Mouse (Mus musculus) stomach, embryonic 16.5 days (tissue): ENCODE measurements around the gene Tesc. TPM values are rescaled to one million over a fixed set of nuclear protein-coding genes. Genes with fewer than 3 reads are reported as not detected.
A peak's percentile ranks its signal among the peaks of the same experiment; 100 is the strongest.

ENCODE experiments used
- ATAC-seq: fragments of 200-750 bp; cut with Nextera tagmentation; 2 replicates; pipeline ENCODE4 v1.8.0; 2017; ENCODE audit warnings: moderate number of reproducible peaks, moderate TSS enrichment; ENCODE audit not compliant: insufficient read depth, low FRiP score
- H3K27ac ChIP-seq: fragments of 300-500 bp; sonication (generic); 2 replicates; pipeline ENCODE4 v1.5.1; 2014; ENCODE audit warnings: low read length
- H3K27me3 ChIP-seq: fragments of 300-500 bp; sonication (generic); 2 replicates; pipeline ENCODE4 v1.6.1; 2014; ENCODE audit warnings: low read length, control low read depth, mixed read lengths; ENCODE audit not compliant: control insufficient read depth, insufficient read depth
- H3K36me3 ChIP-seq: fragments of 300-500 bp; sonication (generic); 2 replicates; pipeline ENCODE4 v1.6.1; 2014; ENCODE audit warnings: low read length; ENCODE audit not compliant: control insufficient read depth, insufficient read depth
- H3K4me1 ChIP-seq: fragments of 300-500 bp; sonication (generic); 2 replicates; pipeline ENCODE4 v1.6.1; 2014; ENCODE audit warnings: low read length, control low read depth, mixed read lengths; ENCODE audit not compliant: control insufficient read depth, insufficient read depth
- H3K4me2 ChIP-seq: fragments of 300-500 bp; sonication (generic); 2 replicates; pipeline ENCODE4 v1.6.1; 2014; ENCODE audit warnings: low read depth, low read length, mixed read lengths
- H3K4me3 ChIP-seq: fragments of 300-500 bp; sonication (generic); replicated peaks from 2 replicates; pipeline ENCODE4 v1.5.1; 2014; ENCODE audit warnings: mild to moderate bottlenecking, low read length
- H3K9ac ChIP-seq: fragments of 300-500 bp; sonication (generic); 2 replicates; pipeline ENCODE4 v1.6.1; 2014; ENCODE audit warnings: low read length
- H3K9me3 ChIP-seq: fragments of 300-500 bp; sonication (generic); replicated peaks from 2 replicates; pipeline ENCODE4 v1.6.1; 2016; ENCODE audit warnings: low read length, control low read depth; ENCODE audit not compliant: control insufficient read depth
- WGBS: fragments of 180-500 bp; shearing (Covaris S2); extraction: QIAGEN DNeasy Blood & Tissue Kit; methylation state at CpG from one replicate; pipeline ENCODE4 v1.1.7; 2014; 5-methylcytosine and 5-hydroxymethylcytosine counted together
- polyA plus RNA-seq: library from polyadenylated mRNA; unstranded; fragments of >200 nt; fragmentation: Nextera tagmentation; extraction: Ambion mirVana; gene quantifications from 2 replicates; pipeline ENCODE4 v1.2.1, GENCODE M21; 2015

Gene Tesc
- polyA plus RNA-seq, 1 experiment from 2014 or later: 26.1 TPM

GRCm38 (mm10) chr5:118081374-118081949, 53.9 kb downstream of the Tesc start:
- H3K4me3 ChIP-seq: no peak overlapping the region
- no peaks in the 10 kb centered on the region for H3K9me3 ChIP-seq
- WGBS: 76% methylated on average over 9 of the region's 9 CpGs
- peaks cover 1% of the 10 kb centered on the region; the same call in 1 of the 2 replicates for H3K36me3 ChIP-seq
- no peak overlapping the region for H3K27ac ChIP-seq
- no peaks in the 10 kb centered on the region for H3K27me3 ChIP-seq
- no peak overlapping the region for H3K4me2 ChIP-seq
- H3K4me1 ChIP-seq: peaks cover 20% of the 10 kb centered on the region
- H3K9ac ChIP-seq: no peak overlapping the region
- ATAC-seq: peak; percentile 6; the same call in 1 of the 2 replicates

- H3K9me3 ChIP-seq: no peaks in the 10 kb centered on the region
- peaks cover 20% of the 10 kb centered on the region for H3K4me1 ChIP-seq
- no peak overlapping the region for H3K27ac ChIP-seq
- no peaks in the 10 kb centered on the region for H3K27me3 ChIP-seq
- no peak for ATAC-seq
- H3K9ac ChIP-seq: no peak overlapping the region
- H3K4me2 ChIP-seq: no peak overlapping the region
- no peaks in the 10 kb centered on the region for H3K36me3 ChIP-seq
- H3K4me3 ChIP-seq: no peak overlapping the region
- 69% methylated on average over 6 of the region's 6 CpGs for WGBS
Observed at GRCm38 (mm10) chr5:118081996-118082395, 54.5 kb downstream of the Tesc start.

- WGBS: 47% methylated on average over 12 of the region's 12 CpGs
Observed at GRCm38 (mm10) chr5:118083060-118083638, 55.6 kb downstream of the Tesc start.

GRCm38 (mm10) chr5:118084171-118084727, 56.7 kb downstream of the Tesc start:
- no peak for ATAC-seq
- Histone ChIP-seq H3K9me3 (no peaks in the 10 kb centered on the region), H3K4me2 (no peak overlapping the region), H3K4me1 (peaks cover 30% of the 10 kb centered on the region), H3K9ac (no peak overlapping the region), H3K27me3 (no peaks in the 10 kb centered on the region), H3K4me3 (no peak overlapping the region), H3K27ac (no peak overlapping the region), H3K36me3 (no peaks in the 10 kb centered on the region)
- 54% methylated on average over 10 of the region's 10 CpGs for WGBS

More at GRCm38 (mm10) chr5:118083060-118083638, 55.6 kb downstream of the Tesc start:
- Histone ChIP-seq H3K9ac (no peak overlapping the region), H3K36me3 (no peaks in the 10 kb centered on the region), H3K9me3 (no peaks in the 10 kb centered on the region), H3K27ac (peak overlapping the region; percentile 34; the same call in 1 of the 2 replicates), H3K4me1 (peaks cover 28% of the 10 kb centered on the region), H3K4me2 (no peak overlapping the region), H3K27me3 (no peaks in the 10 kb centered on the region), H3K4me3 (no peak overlapping the region)
- no peak for ATAC-seq

- Histone ChIP-seq H3K9me3 (no peaks in the 10 kb centered on the region), H3K4me1 (peaks cover 27% of the 10 kb centered on the region), H3K27me3 (no peaks in the 10 kb centered on the region), H3K4me2 (no peak overlapping the region), H3K4me3 (no peak overlapping the region), H3K27ac (no peak overlapping the region), H3K36me3 (no peaks in the 10 kb centered on the region), H3K9ac (no peak overlapping the region)
- no peak for ATAC-seq
- WGBS: 77% methylated on average over 7 of the region's 7 CpGs
Observed at GRCm38 (mm10) chr5:118085313-118085712, 57.8 kb downstream of the Tesc start.

- WGBS: 25% methylated on average over 7 of the region's 7 CpGs
- peak overlapping the region; percentile 29; the same call in 1 of the 2 replicates for H3K27ac ChIP-seq
- no peak for ATAC-seq
Observed at GRCm38 (mm10) chr5:118086956-118087355, 59.4 kb downstream of the Tesc start.

GRCm38 (mm10) chr5:118089102-118089501, 61.6 kb downstream of the Tesc start:
- WGBS: 63% methylated on average over 7 of the region's 7 CpGs

More at GRCm38 (mm10) chr5:118086956-118087355, 59.4 kb downstream of the Tesc start:
- H3K9me3 ChIP-seq: no peaks in the 10 kb centered on the region
- H3K4me1 ChIP-seq: peaks cover 27% of the 10 kb centered on the region
- H3K36me3 ChIP-seq: peaks cover 12% of the 10 kb centered on the region
- H3K4me3 ChIP-seq: no peak overlapping the region
- no peak overlapping the region for H3K4me2 ChIP-seq
- no peaks in the 10 kb centered on the region for H3K27me3 ChIP-seq
- no peak overlapping the region for H3K9ac ChIP-seq

GRCm38 (mm10) chr5:118090101-118090500, 62.6 kb downstream of the Tesc start:
- Histone ChIP-seq H3K36me3 (peaks cover 20% of the 10 kb centered on the region), H3K9me3 (no peaks in the 10 kb centered on the region), H3K4me2 (no peak overlapping the region), H3K27me3 (no peaks in the 10 kb centered on the region), H3K9ac (no peak overlapping the region), H3K27ac (no peak overlapping the region), H3K4me3 (no peak overlapping the region), H3K4me1 (peaks cover 9% of the 10 kb centered on the region)
- ATAC-seq: no peak
- 96% methylated on average over 6 of the region's 6 CpGs for WGBS

More at GRCm38 (mm10) chr5:118089102-118089501, 61.6 kb downstream of the Tesc start:
- Histone ChIP-seq H3K27me3 (no peaks in the 10 kb centered on the region), H3K4me2 (no peak overlapping the region), H3K9ac (no peak overlapping the region), H3K4me1 (peaks cover 14% of the 10 kb centered on the region), H3K27ac (no peak overlapping the region; the same call in 1 of the 2 replicates), H3K9me3 (no peaks in the 10 kb centered on the region), H3K4me3 (no peak overlapping the region), H3K36me3 (peaks cover 20% of the 10 kb centered on the region)
- peak; percentile 54 for ATAC-seq

- no peak overlapping the region for H3K4me3 ChIP-seq
- peaks cover 20% of the 10 kb centered on the region for H3K36me3 ChIP-seq
- H3K27me3 ChIP-seq: no peaks in the 10 kb centered on the region
- no peak overlapping the region for H3K4me2 ChIP-seq
- no peak overlapping the region for H3K9ac ChIP-seq
- 93% methylated on average over 2 of the region's 2 CpGs for WGBS
- no peak for ATAC-seq
- H3K27ac ChIP-seq: no peak overlapping the region
- H3K4me1 ChIP-seq: peaks cover 9% of the 10 kb centered on the region
- no peaks in the 10 kb centered on the region for H3K9me3 ChIP-seq
Observed at GRCm38 (mm10) chr5:118090837-118091236, 63.3 kb downstream of the Tesc start.
